Mouse (Mus musculus): ENCODE results near the gene Cpa5. TPM values are rescaled to one million over a fixed set of nuclear protein-coding genes. Genes with fewer than 3 reads are reported as not detected.

The Cpa5 gene
- polyA plus RNA-seq, 1 experiment from 2014 or later: not detected

DNA sequence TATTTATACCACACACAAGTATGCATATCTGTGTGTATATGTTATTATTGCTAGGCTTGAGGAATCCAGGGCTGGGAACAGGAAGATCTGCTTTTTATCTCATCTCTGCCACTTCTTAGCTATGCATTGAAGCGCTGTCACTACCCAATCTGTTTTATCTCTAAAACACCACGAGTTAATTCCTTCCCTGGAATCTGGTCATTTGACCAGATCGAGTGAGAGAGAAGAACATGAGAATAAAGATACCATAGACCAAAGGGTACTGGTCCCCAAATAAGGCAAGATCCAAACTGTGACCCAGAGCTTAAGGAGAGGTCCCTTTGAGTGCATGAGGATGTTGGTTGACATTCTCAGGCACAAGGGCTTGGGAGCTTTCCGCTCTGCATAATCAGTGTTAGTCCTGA is 11.2 kb downstream of the Cpa5 start:
- H3K27me3 ChIP-seq: no peaks in the 10 kb centered on the region
- H3K27ac ChIP-seq: peak overlapping the region; percentile 64
- WGBS: 31% methylated on average over 4 of the region's 4 CpGs
- H3K4me2 ChIP-seq: no peak overlapping the region
- H3K9me3 ChIP-seq: no peaks in the 10 kb centered on the region
- no peak overlapping the region for H3K4me3 ChIP-seq
- peak; percentile 75 for ATAC-seq (ENCODE audit: borderline replicate concordance, extremely low read depth, low FRiP score, low TSS enrichment)
- no peak overlapping the region for H3K9ac ChIP-seq
- H3K4me1 ChIP-seq: peaks cover 37% of the 10 kb centered on the region
- no peaks in the 10 kb centered on the region for H3K36me3 ChIP-seq

DNA sequence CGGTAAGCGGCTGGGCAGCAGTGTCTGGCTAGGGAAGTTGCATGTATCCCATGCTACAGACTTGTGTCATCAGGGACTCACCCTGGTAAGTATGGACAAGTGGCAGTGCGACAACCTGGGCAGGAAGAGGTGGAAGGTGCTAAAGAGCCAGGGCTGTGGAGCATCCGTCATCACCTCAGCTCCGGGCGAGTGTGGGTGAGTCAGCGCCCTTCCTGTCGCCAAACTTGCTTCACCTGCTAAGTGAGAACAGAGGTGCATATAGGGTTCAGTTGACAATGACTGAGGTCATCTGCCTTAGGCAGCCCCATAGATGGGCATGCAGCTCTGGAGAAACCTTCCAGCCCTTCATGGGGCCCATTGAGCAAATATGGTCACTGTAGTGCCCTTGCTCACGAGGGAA is 14.0 kb downstream of the Cpa5 start:
- Histone ChIP-seq H3K4me3 (no peak overlapping the region), H3K9me3 (no peaks in the 10 kb centered on the region), H3K27ac (no peak overlapping the region), H3K27me3 (no peaks in the 10 kb centered on the region), H3K9ac (no peak overlapping the region), H3K4me2 (no peak overlapping the region), H3K4me1 (peaks cover 19% of the 10 kb centered on the region), H3K36me3 (no peaks in the 10 kb centered on the region)
- WGBS: 79% methylated on average over 9 of the region's 9 CpGs
- ATAC-seq (ENCODE audit: borderline replicate concordance, extremely low read depth, low FRiP score, low TSS enrichment): no peak

DNA sequence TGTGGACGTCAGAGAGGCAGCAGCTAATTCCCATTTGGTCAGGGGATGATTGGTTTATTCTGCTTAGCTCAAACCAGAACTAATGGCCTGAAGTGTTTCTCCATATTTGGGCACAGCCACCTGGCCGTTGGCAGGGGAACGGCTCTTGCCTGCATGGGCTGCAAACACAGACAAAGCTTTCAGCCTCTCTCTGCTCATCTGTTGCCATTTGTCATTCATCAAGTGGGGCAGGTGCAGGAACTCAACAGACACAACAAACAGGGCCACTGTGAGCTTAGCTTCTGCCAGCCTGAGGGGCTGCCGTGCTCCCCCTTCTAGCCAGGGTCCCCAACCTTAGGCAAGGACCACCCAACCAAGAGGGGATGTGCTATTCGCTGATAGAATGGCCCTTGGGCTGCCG is 17.3 kb downstream of the Cpa5 start:
- no peak overlapping the region for H3K27ac ChIP-seq
- WGBS: 28% methylated on average over 6 of the region's 6 CpGs
- 0 out of 2 replicates have a peak, but pooled peaks have one; percentile 32 for ATAC-seq (ENCODE audit: borderline replicate concordance, extremely low read depth, low FRiP score, low TSS enrichment)

DNA sequence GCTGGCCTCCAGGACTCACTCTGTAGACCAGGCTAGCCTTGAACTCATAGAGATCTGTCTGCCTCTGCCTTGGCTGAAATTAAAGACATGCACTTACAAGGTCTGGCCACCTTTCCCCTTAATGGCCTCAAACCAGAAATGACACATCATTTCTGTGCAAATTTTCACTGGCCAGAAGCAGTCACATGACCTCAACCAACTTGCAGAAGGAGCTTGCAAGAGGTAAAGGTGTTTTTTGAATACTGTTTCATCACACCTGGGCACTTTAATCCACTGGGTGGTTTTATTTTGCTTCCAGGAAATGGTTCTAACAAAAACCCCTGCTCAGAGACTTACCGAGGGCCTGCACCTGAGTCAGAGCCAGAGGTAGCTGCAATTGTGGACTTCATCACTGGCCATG is 19.2 kb downstream of the Cpa5 start:
- no peak overlapping the region for H3K4me3 ChIP-seq
- 84% methylated on average over 1 of the region's 1 CpGs for WGBS
- H3K9me3 ChIP-seq: no peaks in the 10 kb centered on the region
- no peak for ATAC-seq (ENCODE audit: borderline replicate concordance, extremely low read depth, low FRiP score, low TSS enrichment)
- H3K9ac ChIP-seq: no peak overlapping the region
- no peak overlapping the region for H3K4me2 ChIP-seq
- H3K27ac ChIP-seq: no peak overlapping the region
- no peaks in the 10 kb centered on the region for H3K36me3 ChIP-seq
- H3K27me3 ChIP-seq: no peaks in the 10 kb centered on the region
- H3K4me1 ChIP-seq: peaks cover 1% of the 10 kb centered on the region; the same call in 1 of the 2 replicates

More for the DNA sequence above, 17.3 kb downstream of the Cpa5 start:
- H3K27me3 ChIP-seq: no peaks in the 10 kb centered on the region
- no peak overlapping the region for H3K4me3 ChIP-seq
- no peak overlapping the region for H3K9ac ChIP-seq
- no peaks in the 10 kb centered on the region for H3K9me3 ChIP-seq
- no peaks in the 10 kb centered on the region for H3K36me3 ChIP-seq
- H3K4me2 ChIP-seq: no peak overlapping the region
- no peaks in the 10 kb centered on the region for H3K4me1 ChIP-seq

DNA sequence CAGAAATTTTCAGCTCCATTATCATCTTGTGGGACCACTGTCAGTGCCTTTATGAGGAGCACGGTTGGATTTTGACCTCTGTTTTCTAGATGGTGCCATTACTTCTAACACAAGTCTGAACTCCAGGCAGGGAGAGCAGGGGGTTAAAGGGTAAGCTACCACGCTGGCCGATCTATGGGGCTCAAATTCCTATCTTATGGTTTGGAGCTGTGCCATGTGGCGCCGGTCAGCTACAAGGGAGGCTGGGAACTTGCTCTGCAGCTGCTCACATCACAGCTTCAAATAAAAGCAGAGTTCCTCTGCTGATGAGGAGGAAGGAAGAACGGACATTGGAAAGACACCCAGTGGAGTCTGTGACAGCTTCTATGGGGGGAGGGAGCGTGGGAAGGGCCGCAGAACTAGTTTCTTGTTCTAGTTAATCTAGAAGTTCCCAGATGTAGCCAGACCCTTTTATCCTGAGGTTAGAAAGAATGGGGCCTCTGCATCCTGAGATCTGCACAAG is 24.6 kb downstream of the Cpa5 start:
- Histone ChIP-seq H3K9me3 (no peaks in the 10 kb centered on the region), H3K4me2 (0 out of 2 replicates have a peak overlapping the region, but pooled peaks have one; percentile 1), H3K27ac (peak overlapping the region; percentile 86), H3K4me1 (peaks cover 22% of the 10 kb centered on the region), H3K27me3 (no peaks in the 10 kb centered on the region), H3K9ac (0 out of 2 replicates have a peak overlapping the region, but pooled peaks have one; percentile 17), H3K4me3 (no peak overlapping the region), H3K36me3 (no peaks in the 10 kb centered on the region)
- ATAC-seq (ENCODE audit: borderline replicate concordance, extremely low read depth, low FRiP score, low TSS enrichment): peak; percentile 15; the same call in 1 of the 2 replicates
- WGBS: 16% methylated on average over 8 of the region's 8 CpGs

DNA sequence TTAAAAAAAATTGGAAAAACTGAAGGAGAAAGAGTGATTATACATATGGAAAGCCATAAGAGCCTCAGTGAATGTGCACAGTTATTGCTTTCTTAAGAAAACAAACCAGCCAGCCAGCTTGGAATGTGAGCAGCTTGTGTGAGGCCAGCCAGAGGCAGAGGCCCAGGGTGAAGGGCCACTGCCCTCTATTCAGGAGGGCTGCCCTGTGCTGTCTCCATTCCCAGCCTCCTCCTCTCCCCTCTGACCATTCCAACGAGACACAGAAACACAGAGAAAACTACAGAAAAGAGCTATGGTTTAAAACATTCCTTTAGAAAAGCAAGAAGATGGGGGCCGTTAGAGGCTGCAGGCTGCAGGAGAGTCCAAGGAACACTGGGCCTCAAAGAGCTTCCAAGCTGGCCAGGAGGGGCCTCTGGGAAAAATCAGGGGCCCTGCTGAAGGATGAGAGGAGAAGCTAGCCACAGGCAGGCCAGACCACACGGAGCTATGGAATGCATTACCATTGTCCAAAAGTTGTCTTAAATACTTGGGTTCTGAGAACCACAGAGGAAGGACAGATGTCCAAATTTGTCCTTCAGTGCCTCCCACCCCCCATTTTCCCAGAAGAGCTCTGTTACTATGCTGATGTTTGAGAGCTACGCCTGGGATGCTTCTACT is 25.5 kb downstream of the Cpa5 start:
- Histone ChIP-seq H3K4me2 (no peak overlapping the region), H3K4me3 (no peak overlapping the region), H3K27ac (peak overlapping the region; percentile 86), H3K9ac (0 out of 2 replicates have a peak overlapping the region, but pooled peaks have one; percentile 2), H3K27me3 (no peaks in the 10 kb centered on the region), H3K36me3 (no peaks in the 10 kb centered on the region), H3K9me3 (no peaks in the 10 kb centered on the region), H3K4me1 (peaks cover 22% of the 10 kb centered on the region)
- 35% methylated on average over 4 of the region's 4 CpGs for WGBS
- peak; percentile 63; the same call in 1 of the 2 replicates for ATAC-seq (ENCODE audit: borderline replicate concordance, extremely low read depth, low FRiP score, low TSS enrichment)

DNA sequence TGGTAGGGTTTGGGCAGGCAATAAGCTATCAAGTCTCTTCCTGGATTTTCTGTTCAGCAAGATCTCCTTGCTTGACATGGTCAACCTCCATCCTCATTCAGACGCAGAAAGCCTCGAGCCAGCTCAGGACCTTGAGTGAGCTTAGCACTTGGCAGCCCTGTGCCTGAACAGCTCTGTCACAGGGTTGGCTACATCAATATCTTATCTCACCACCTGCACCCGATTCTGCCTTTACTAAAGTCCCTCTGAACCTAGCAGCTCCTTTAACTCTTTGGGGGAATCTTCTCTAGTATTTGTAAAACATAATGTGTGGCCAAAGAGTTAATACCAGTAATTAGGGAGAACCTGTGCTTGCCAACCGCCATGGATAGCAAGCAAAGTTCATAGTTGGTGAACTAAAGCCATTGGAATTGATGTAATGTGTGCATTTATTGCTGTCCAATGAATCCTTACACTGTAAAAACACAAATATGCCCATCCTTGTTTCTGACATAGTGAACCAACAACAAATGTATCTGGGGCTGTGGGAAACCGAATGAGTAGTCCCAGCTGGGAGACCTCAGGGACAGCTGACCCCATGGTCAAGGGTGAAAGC is 28.0 kb downstream of the Cpa5 start, which contains the start of gene Cpa1:
Gene Cpa1, plus strand, starts transcription at position 545 of the 595 bp plus-strand sequence.
- Histone ChIP-seq H3K4me3 (no peak within 1 kb of the TSS), H3K4me1 (peaks cover 22% of the 10 kb centered on the region), H3K9ac (no peak within 1 kb of the TSS), H3K27me3 (no peaks in the 10 kb centered on the region), H3K36me3 (no peaks in the 10 kb centered on the region), H3K27ac (no peak within 1 kb of the TSS), H3K9me3 (no peaks in the 10 kb centered on the region), H3K4me2 (no peak within 1 kb of the TSS)
- 61% methylated on average over 5 of the region's 5 CpGs for WGBS
- ATAC-seq (ENCODE audit: borderline replicate concordance, extremely low read depth, low FRiP score, low TSS enrichment): no peak

DNA sequence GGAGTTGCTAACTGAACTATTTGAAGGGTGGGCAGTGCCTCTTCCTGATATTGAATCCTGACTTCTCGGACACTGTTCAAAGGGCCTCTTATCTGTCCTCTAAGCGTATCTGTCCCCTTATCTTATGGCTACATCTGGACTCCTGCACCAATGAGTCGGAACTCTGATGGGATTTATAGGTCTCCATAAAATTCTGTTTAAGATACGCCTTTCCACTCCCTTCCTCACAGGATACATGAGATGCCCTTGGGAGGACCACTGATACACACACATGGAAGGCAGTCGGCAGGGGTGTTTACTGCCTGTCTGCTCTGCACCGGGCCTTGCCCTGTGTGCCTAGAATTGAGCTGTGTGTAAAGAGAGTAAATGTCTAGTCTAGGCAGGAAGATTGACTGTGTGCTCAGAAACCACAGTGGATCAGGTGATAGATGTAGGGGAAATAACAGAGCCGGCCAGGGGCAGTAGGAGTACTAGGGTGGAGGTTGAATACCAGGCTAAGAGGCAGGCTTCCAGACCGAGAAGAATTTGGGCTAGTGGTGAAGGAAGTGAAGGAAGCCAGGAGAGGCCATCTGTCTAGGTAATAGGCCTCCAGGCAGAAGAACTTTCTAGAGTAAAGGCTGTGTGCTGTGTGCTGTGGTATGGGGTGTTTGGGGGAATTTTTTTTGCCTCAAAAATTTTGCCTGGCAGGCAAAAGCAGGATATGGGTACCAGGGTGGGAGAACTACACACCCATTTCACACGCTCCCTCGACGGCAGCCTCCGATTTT is 33.1 kb downstream of the Cpa5 start:
- no peaks in the 10 kb centered on the region for H3K27me3 ChIP-seq
- H3K4me3 ChIP-seq: no peak overlapping the region
- no peak overlapping the region for H3K9ac ChIP-seq
- H3K9me3 ChIP-seq: no peaks in the 10 kb centered on the region
- ATAC-seq (ENCODE audit: borderline replicate concordance, extremely low read depth, low FRiP score, low TSS enrichment): no peak
- H3K4me2 ChIP-seq: no peak overlapping the region
- H3K36me3 ChIP-seq: no peaks in the 10 kb centered on the region
- 59% methylated on average over 12 of the region's 12 CpGs for WGBS
- H3K27ac ChIP-seq: no peak overlapping the region
- H3K4me1 ChIP-seq: no peaks in the 10 kb centered on the region

DNA sequence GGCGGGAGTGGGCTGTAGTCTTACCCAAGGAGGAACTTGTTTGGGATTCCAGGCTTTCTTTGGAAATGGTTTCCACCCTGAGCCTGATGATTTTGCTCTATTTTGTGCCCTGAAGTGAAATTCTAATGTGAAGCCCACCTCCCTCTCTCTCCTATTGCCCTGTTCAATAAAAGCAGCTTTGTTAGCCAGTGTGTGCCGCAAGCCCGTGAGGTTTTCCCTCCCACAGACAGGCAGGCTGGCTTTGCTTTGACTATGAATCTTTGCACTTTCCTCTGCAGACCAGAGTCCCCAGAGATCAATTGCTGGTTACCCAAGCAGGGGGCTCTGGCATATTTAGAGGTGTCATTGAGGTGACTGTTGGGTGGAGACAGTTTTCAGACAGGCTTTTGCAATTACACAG is 33.7 kb downstream of the Cpa5 start:
- Histone ChIP-seq H3K4me3 (no peak overlapping the region), H3K9me3 (no peaks in the 10 kb centered on the region), H3K4me2 (no peak overlapping the region), H3K9ac (no peak overlapping the region), H3K4me1 (0 out of 2 replicates have a peak, but pooled peaks cover 2% of the 10 kb centered on the region), H3K36me3 (no peaks in the 10 kb centered on the region), H3K27ac (no peak overlapping the region), H3K27me3 (no peaks in the 10 kb centered on the region)
- WGBS: 76% methylated on average over 3 of the region's 3 CpGs
- ATAC-seq (ENCODE audit: borderline replicate concordance, extremely low read depth, low FRiP score, low TSS enrichment): no peak

DNA sequence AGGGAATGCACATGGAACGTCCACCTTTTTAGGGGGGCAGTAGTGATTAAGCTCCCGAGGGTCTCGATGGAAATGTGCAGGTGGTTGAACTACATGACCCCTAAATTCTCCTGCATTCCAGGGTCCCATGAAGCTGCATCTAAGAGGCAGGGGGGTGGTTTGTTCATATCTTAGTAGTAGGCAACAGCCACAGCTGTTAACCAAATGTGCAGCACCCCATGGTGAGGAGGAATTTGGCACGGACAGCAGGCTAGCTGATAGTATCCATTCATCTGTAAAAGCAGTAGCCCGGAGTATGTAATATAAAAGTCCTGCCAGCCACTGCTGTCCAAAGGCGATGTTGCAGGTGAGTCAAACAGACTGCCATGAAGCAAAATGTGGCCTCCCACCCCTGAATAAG is 34.6 kb downstream of the Cpa5 start:
- no peak overlapping the region for H3K4me2 ChIP-seq
- no peak overlapping the region for H3K9ac ChIP-seq
- WGBS: 88% methylated on average over 6 of the region's 6 CpGs
- no peak overlapping the region for H3K27ac ChIP-seq
- 0 out of 2 replicates have a peak, but pooled peaks cover 2% of the 10 kb centered on the region for H3K4me1 ChIP-seq
- H3K36me3 ChIP-seq: no peaks in the 10 kb centered on the region
- no peak for ATAC-seq (ENCODE audit: borderline replicate concordance, extremely low read depth, low FRiP score, low TSS enrichment)
- no peaks in the 10 kb centered on the region for H3K9me3 ChIP-seq
- H3K27me3 ChIP-seq: no peaks in the 10 kb centered on the region
- no peak overlapping the region for H3K4me3 ChIP-seq

DNA sequence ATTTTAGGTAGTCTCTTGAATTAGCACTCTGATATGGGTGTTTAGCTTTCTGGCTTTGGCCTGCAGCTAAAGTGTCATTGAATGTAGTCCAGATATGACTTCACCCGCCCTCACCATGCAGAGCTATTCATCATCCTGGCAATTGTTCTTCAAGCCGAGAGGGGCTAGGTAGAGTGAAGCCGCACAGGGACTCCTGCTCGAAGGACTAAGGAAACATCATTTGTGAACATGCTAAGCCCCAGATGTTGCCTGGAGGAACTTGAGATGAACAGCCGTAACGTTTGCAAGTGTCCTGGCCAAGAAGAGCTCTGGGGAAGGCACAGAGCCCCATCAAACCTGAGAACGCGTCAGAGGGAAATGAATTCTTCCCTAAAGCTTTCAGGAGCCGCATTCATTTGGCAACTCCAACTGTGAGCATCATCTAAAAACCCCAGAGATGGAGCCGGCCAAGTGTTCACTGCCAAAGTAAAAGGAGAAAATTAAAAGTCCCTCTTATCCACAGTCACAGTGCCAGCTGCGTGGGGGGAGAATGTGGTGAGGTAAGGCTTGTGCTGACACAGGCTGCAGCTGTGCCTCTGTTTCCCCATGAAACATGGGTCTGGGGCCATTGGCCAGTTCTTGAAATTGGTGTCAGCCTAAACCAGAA is 39.0 kb downstream of the Cpa5 start:
- no peaks in the 10 kb centered on the region for H3K27me3 ChIP-seq
- no peaks in the 10 kb centered on the region for H3K36me3 ChIP-seq
- no peak overlapping the region for H3K4me3 ChIP-seq
- no peak overlapping the region for H3K27ac ChIP-seq
- 70% methylated on average over 11 of the region's 11 CpGs for WGBS
- no peaks in the 10 kb centered on the region for H3K9me3 ChIP-seq
- no peak for ATAC-seq (ENCODE audit: borderline replicate concordance, extremely low read depth, low FRiP score, low TSS enrichment)
- H3K4me1 ChIP-seq: peaks cover 27% of the 10 kb centered on the region
- no peak overlapping the region for H3K9ac ChIP-seq
- no peak overlapping the region for H3K4me2 ChIP-seq
